Mouse (Mus musculus) liver, adult 2 months (tissue): Measurements from ENCODE around the gene Rgs12. TPM values are rescaled to one million over a fixed set of nuclear protein-coding genes. Genes with fewer than 3 reads are reported as not detected.

Experiments used
- DNase-seq: peaks from one replicate; pipeline ENCODE4 v3.0.0-alpha.2; 2011; ENCODE audit warnings: low read depth, low spot score; ENCODE audit errors: extremely low read depth
- H3K27ac ChIP-seq: fragments of 200-500 bp; replicated peaks from 2 replicates; pipeline ENCODE4 v1.5.1; 2012; ENCODE audit warnings: low read depth, mild to moderate bottlenecking, control low read depth, inconsistent platforms, low read length; ENCODE audit not compliant: insufficient read depth
- H3K27me3 ChIP-seq: fragments of 200-500 bp; 2 replicates; pipeline ENCODE4 v1.6.1; 2012; ENCODE audit warnings: mild to moderate bottlenecking, moderate library complexity, low read length, inconsistent platforms; ENCODE audit not compliant: control insufficient read depth, insufficient read depth
- H3K36me3 ChIP-seq: fragments of 200-500 bp; 2 replicates; pipeline ENCODE4 v1.6.1; 2012; ENCODE audit warnings: low read length, inconsistent platforms; ENCODE audit not compliant: control insufficient read depth, insufficient read depth
- H3K4me1 ChIP-seq: fragments of 200-500 bp; 2 replicates; pipeline ENCODE4 v1.6.1; 2011; ENCODE audit warnings: low read length; ENCODE audit not compliant: control insufficient read depth, insufficient read depth
- H3K4me3 ChIP-seq: fragments of 200-500 bp; 2 replicates; pipeline ENCODE4 v1.5.1; 2011; ENCODE audit warnings: low read depth, mild to moderate bottlenecking, control low read depth, low read length, moderate library complexity; ENCODE audit not compliant: insufficient read depth
- H3K79me2 ChIP-seq: fragments of 200-500 bp; 2 replicates; pipeline ENCODE4 v1.6.1; 2012; ENCODE audit warnings: inconsistent platforms, mild to moderate bottlenecking, low read length, moderate library complexity; ENCODE audit not compliant: control insufficient read depth, insufficient read depth
- H3K9ac ChIP-seq: fragments of 200-500 bp; 2 replicates; pipeline ENCODE4 v1.6.1; 2012; ENCODE audit warnings: low read depth, mild to moderate bottlenecking, control low read depth, inconsistent platforms, low read length
- CTCF ChIP-seq: fragments of 200-500 bp; IDR thresholded peaks from 2 replicates; pipeline ENCODE4 v1.5.1; 2011; ENCODE audit warnings: low read depth, low read length, control low read depth
- POLR2A ChIP-seq: fragments of 200-500 bp; IDR thresholded peaks from 2 replicates; pipeline ENCODE4 v1.6.1; 2011; ENCODE audit warnings: low read length, control low read depth; ENCODE audit not compliant: insufficient read depth; ENCODE audit errors: extremely low read depth
- WGBS: fragments of 180-500 bp; shearing (Covaris S2); methylation state at CpG from one replicate; pipeline ENCODE4 v1.1.7; 2018; 5-methylcytosine and 5-hydroxymethylcytosine counted together
- polyA plus RNA-seq: library from polyadenylated mRNA; depleted of rRNA; stranded (reverse); fragments of >200 nt; gene quantifications from 2 replicates; pipeline ENCODE4 v1.2.3, GENCODE M21; 2012
- total RNA-seq: library from RNA; depleted of rRNA; stranded (reverse); fragments of >200 nt; gene quantifications from 2 replicates; pipeline ENCODE4 v1.2.3, GENCODE M21; 2014

The Rgs12 gene
- total and polyA plus RNA-seq, 2 experiments, result 4.7 to 6.3 TPM

DNA sequence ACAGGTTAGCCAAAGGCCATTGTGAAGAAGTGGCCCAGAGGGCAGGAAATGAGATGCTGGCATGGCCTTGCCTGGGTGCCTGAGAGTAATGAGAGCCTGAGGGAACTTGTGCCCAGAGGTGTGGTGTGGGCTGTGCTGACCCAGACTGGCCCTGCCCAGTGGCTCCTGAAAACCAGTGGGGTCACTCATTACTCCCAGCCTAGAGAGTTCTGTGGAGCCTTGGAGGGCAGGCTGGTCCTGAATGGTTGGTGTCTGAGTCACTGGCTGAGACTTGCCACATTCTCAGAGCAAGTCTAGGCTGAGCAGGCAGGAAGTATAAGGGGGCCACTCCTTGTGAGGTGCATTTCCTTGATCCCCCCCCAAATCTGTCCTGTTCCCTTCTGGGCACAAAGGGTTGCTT is 88.2 kb downstream of the Rgs12 start:
- H3K4me3 ChIP-seq, result no peak overlapping the region
- peaks cover 6% of the 10 kb centered on the region for H3K4me1 ChIP-seq

DNA sequence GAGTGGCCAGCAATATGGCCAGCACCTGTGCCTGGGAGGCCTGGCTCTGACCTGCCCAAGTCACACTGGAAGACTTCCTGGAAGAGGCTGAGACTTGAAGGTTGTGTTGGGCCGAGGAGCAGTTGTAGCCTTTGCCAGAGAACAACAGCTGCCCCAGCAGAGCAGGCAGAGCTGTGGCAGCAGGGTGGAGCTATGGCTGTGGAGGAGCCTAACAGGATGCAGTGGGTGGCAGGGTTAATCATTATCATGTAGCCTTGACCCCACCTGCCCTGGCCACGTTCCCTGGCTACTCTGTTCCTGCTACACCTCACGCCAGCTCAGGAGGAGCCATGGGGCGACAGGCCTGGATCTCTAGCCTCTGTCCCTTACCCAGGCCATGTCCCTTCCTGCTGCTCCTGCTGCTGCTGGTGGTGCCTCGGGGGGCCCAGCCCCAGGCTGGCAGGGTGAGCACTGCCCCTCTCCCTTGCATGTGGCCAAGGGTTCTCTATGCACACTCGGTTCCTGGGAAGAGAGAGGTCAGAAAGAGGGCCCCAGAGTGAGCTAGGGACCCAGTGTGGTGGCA is 92.1 kb downstream of the Rgs12 start, which contains the start of gene Hgfac:
Gene Hgfac (plus strand): TSS at position 242 of the 562 bp plus-strand sequence.
- Histone ChIP-seq H3K9ac (peak within 1 kb of the TSS; percentile 88), H3K4me3 (peak within 1 kb of the TSS; percentile 74), H3K79me2 (peaks cover 7% of the 10 kb centered on the region; the same call in 1 of the 2 replicates), H3K27me3 (no peaks in the 10 kb centered on the region), H3K4me1 (peaks cover 22% of the 10 kb centered on the region), H3K36me3 (peaks cover 4% of the 10 kb centered on the region; the same call in 1 of the 2 replicates), H3K27ac (peak within 1 kb of the TSS; percentile 97)
- TF ChIP-seq CTCF (no peak; the same call in 1 of the 2 replicates), POLR2A (peak; percentile 79)
- peak; percentile 96 for DNase-seq
- WGBS, result 5% methylated on average over 6 of the region's 6 CpGs

More for the DNA sequence above, 88.2 kb downstream of the Rgs12 start:
- Histone ChIP-seq H3K9ac (no peak overlapping the region), H3K27ac (no peak overlapping the region), H3K79me2 (peaks cover 6% of the 10 kb centered on the region; the same call in 1 of the 2 replicates), H3K36me3 (no peaks in the 10 kb centered on the region), H3K27me3 (no peaks in the 10 kb centered on the region)
- DNase-seq, result peak; percentile 50
- TF ChIP-seq CTCF, result no peak
- no peak for TF ChIP-seq POLR2A

DNA sequence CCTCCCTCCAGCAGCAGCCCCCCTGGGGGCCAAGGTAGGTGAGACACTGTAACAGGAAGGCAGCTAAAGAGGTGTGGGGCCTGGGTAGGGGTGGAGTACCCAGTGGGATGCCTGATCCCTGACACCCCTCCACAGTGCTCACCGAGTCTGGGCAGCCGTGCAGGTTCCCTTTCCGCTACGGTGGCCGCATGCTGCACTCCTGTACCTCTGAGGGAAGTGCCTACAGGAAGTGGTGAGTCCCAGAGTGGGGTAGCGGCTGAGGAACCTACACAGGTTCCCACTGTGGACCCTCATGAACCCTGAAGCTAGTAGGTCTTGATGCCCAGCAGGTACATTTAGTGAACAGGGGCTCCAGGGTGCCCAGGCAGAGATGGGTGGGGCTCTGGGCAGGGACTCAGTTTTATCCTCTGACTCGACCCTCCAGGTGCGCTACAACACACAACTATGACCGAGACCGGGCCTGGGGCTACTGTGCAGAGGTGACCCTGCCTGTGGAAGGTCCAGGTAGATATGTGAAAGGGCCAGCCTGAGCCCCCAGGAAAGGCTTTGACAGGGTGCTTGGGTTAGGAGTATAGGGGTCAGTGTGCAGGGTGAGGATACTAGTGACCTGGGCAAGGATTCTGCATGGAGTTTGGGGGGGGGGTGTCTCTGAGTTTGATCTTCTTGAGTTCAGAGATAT is 93.3 kb downstream of the Rgs12 start:
- H3K79me2 ChIP-seq, result peaks cover 7% of the 10 kb centered on the region; the same call in 1 of the 2 replicates
- peaks cover 4% of the 10 kb centered on the region; the same call in 1 of the 2 replicates for H3K36me3 ChIP-seq
- TF ChIP-seq POLR2A (no peak), CTCF (no peak)
- 13% methylated on average over 10 of the region's 10 CpGs for WGBS
- peak overlapping the region; percentile 88 for H3K9ac ChIP-seq
- H3K27me3 ChIP-seq, result no peaks in the 10 kb centered on the region
- H3K27ac ChIP-seq, result peak overlapping the region; percentile 97
- H3K4me3 ChIP-seq, result peak overlapping the region; percentile 74
- peaks cover 32% of the 10 kb centered on the region for H3K4me1 ChIP-seq
- DNase-seq, result no peak

DNA sequence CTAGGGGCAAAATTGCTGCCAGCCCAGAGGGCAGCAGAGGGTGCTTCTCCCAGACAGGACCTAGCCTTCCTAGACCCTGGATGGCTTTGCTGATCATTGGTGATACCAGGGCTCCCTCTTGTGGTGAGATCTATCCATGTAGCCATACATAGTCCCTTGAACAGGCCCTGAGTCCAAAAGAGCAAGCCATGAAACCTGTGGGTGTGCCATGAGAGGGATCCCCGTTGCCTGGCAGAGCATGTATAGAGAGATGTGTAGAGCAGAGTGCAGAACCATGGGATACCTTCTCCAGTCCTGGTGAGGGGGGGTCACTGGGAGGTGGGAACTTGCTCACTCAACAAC is 93.8 kb downstream of the Rgs12 start:
- H3K9ac ChIP-seq, result 0 out of 2 replicates have a peak overlapping the region, but pooled peaks have one; percentile 18
- no peaks in the 10 kb centered on the region for H3K27me3 ChIP-seq
- H3K36me3 ChIP-seq, result peaks cover 8% of the 10 kb centered on the region; the same call in 1 of the 2 replicates
- H3K27ac ChIP-seq, result no peak overlapping the region
- peak; percentile 85 for DNase-seq
- peaks cover 34% of the 10 kb centered on the region for H3K4me1 ChIP-seq
- peaks cover 7% of the 10 kb centered on the region; the same call in 1 of the 2 replicates for H3K79me2 ChIP-seq
- H3K4me3 ChIP-seq, result no peak overlapping the region
- WGBS, result 7% methylated on average over 1 of the region's 1 CpGs
- TF ChIP-seq CTCF (peak; percentile 80), POLR2A (no peak)

DNA sequence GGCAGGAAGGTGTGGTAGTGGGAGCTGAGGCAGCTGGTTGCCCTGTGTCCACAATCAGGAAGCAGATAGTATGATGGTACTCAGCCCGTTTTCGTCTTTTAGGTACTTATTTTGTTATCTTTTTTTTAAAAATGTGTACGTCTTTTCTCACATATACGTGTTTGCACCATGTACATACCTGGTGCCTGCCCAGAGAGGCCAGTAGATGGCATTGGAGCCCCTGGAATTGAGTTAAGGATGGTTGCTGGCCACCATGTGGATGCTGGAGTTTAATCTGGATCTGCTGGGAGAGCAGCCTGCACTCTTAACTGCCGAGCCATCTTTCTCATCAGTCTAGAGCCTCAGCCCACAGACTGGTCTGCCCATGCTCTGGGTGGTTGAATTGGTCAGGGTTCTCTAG is 101.3 kb downstream of the Rgs12 start:
- Histone ChIP-seq H3K36me3 (peaks cover 9% of the 10 kb centered on the region; the same call in 1 of the 2 replicates), H3K27ac (no peak overlapping the region), H3K79me2 (no peaks in the 10 kb centered on the region), H3K4me1 (peaks cover 15% of the 10 kb centered on the region), H3K9ac (no peak overlapping the region), H3K4me3 (no peak overlapping the region), H3K27me3 (no peaks in the 10 kb centered on the region)
- no peak for TF ChIP-seq POLR2A
- 0 out of 2 replicates have a peak, but pooled peaks have one; percentile 0 for TF ChIP-seq CTCF
- no peak for DNase-seq
- 64% methylated on average over 5 of the region's 5 CpGs for WGBS
